Mouse (Mus musculus) adrenal gland, adult 18-20 months (tissue): ENCODE results near the gene Egln3. TPM values are rescaled to one million over a fixed set of nuclear protein-coding genes. Genes with fewer than 3 reads are reported as not detected.

Experiments
- DNase-seq, 2 experiments: peaks; one replicate each; pipeline ENCODE4 v3.0.0; 2021 to 2022; ENCODE audit warnings: low spot score in 2 of 2
- total RNA-seq, 2 experiments: library from RNA; stranded (reverse); gene quantifications; 1 replicate in 1 of 2; 2 replicates in 1 of 2; pipeline ENCODE4 v1.2.3; 2021

Gene Egln3
- total RNA-seq, 2 experiments from 2014 or later, result 7.8 to 11.4 TPM

- DNase-seq, result peak; percentile 16 to 36
These were observed 650 bp downstream of the Egln3 start for GRCm38 (mm10) chr12:54202765-54203655.

GRCm38 (mm10) chr12:54202276-54202675 lies 1.4 kb downstream of the Egln3 start:
- no peak for DNase-seq

- no peak for DNase-seq
These were observed 2.8 kb downstream of the Egln3 start for GRCm38 (mm10) chr12:54200856-54201255.

- DNase-seq, result no peak
These were observed 3.5 kb downstream of the Egln3 start for GRCm38 (mm10) chr12:54200172-54200571.

DNA sequence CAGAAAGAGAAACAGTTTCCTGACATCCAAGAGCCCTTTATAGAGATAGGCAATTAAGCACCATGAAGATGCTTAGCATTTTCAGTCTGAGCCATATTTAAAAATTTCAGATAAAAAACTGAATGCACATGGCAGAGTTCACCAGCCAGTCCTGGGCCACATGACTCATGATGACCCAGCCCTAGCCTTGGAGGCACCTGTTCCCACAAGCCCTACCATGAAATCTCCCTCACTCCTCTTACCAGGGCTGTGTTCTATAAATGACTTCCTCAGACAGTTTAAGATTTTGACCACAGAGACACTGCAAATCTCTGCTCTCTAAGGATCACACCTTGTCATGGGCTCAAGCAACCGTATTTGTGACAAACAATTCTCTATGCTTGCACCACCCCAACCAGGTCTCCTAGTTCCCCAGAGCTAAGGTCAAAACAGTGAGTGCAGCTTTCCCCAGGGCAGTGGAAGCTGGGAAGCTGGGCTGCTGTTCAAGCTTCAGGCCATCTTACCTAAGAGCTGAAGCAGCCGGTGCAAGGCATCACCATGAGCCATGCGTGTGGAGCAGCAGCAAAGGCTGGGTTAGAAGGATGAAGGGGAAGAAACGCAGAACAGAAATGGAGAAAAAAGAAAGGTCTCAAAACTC lies 5.3 kb downstream of the Egln3 start:
- DNase-seq, result no peak

GRCm38 (mm10) chr12:54197849-54198248 lies 5.8 kb downstream of the Egln3 start:
- DNase-seq, result no peak

- DNase-seq, result no peak
These were observed 6.3 kb downstream of the Egln3 start for GRCm38 (mm10) chr12:54197301-54197782.

DNA sequence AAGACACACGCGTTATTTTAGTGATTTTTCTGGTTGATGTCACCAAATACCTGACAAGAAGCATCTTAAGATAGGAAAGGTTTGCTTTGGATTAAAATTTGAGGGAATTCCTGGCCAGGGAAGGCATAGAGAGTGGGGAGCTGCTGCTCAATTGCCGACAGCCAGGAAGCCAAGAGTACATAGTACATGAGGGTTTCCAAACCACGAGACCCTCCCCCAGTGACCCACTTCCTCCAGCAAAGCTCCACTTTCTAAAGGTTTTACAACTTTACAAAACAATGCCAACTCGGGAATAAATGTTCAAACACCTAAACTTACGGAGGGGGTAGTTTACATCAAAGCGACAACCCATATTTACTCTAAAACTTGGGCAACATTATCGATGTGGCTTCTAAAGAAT lies 6.8 kb downstream of the Egln3 start:
- no peak for DNase-seq

DNA sequence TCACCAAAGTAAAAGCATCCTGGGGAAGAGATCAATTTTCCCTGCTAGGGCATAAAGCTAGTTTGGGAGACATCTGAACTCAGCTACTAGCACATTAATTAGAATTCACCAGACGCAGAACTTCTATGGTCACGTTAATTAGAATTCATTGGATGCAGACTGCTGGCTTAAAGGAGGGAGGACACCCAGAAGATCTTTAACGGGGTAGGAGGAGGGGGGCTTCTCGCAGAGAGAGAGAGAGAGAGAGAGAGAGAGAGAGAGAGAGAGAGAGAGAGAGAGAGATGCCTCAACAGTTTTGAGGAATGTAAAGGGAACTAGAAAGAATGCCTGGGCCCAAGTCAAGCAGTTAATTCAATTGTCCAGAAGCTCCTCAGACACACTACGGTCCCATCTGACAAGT lies 9.5 kb downstream of the Egln3 start:
- DNase-seq, result no peak

GRCm38 (mm10) chr12:54192305-54192661 lies 11.4 kb downstream of the Egln3 start:
- no peak for DNase-seq

- DNase-seq, result peak; percentile 76 to 81
These were observed 11.9 kb downstream of the Egln3 start for GRCm38 (mm10) chr12:54191608-54192304.

GRCm38 (mm10) chr12:54191181-54191580 lies 12.5 kb downstream of the Egln3 start:
- no peak for DNase-seq

DNA sequence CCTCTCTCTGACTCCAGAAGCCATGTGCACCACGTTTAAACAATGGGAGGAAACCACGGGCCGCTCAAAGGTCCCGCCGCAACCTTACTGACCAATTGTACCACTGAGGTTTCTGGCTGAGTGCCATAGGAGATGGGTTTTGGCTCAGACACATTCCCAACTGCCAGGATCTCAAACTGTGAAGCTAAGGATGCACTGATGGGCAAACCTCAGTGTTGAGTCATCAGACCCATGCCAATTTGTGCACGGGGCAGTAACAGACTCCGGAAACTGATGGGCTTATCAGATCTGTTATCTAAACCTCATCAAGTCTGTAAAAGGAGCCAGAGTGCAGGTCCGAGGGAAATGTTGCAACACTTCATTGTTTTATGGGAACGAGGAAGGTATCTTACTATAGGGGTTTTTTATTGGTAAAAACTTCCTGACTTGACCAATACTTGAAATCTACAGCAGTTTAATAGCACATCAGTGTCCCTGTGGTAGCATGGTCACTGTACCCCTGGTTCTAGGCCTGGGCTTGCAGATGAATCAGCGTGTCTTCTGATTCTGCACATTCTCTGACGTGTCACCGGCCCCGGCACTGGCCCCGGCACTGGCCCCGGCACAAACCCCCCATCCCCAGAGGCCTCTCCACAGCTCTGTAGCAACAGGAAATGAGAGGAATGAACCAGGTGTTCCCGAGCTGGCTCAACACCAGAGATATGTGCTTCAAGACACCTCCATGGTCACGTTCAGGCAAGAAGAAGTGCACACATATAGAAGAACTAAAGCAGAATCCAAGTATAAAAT lies 15.7 kb downstream of the Egln3 start:
- DNase-seq, result no peak

DNA sequence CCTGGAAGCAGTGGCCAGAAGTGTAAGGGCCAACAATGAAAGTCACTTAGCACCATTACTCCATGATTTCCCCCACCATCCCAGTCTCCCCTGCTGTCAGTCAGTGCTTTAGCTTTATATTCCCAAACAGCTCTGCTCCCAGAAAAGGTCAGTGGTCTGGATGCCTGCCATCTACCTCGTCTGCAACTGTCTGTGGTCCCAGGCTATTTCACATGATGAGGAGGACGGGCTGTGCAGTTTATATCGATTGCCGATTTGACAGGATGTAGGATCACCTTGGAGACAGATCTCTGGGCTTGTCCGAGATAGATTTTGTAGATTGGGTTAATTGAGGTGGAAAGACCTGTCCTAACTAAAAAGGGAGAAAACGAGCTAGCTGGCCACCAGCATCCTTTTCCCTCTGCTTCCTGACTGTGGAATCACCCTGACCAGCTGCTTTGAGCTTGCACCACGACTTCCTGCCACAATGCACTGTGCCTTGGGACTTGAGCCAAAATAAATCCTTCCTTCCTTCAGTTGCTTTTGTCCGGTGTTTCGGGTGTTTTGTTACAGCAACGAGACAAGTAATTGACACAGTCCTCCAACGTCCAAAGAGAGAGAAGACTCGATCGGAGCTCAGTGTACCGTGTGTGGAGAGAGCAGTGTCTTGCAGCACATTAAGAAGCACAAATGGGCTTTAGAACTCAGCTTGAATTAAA lies 16.6 kb downstream of the Egln3 start:
- DNase-seq, result no peak

DNA sequence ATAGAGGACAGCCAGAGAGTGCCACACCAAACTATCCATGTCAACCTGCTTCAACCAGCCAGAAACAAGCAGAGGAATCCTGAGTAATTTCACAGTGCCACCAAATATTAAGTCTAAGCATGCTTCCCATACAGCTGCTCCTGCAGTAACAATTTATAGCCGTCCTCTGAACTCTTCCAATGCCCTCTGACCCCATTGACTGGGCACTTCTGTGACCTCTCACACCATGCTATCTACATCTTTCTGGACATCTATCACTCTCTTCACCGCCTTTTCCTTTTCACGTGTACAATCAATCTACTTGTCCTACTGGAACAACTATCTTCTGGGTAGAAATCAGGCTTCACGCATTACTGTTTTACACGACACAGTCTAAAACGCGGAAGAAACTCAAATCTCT lies 19.4 kb downstream of the Egln3 start:
- DNase-seq, result no peak

GRCm38 (mm10) chr12:54178323-54178722 lies 25.3 kb downstream of the Egln3 start:
- no peak for DNase-seq

DNA sequence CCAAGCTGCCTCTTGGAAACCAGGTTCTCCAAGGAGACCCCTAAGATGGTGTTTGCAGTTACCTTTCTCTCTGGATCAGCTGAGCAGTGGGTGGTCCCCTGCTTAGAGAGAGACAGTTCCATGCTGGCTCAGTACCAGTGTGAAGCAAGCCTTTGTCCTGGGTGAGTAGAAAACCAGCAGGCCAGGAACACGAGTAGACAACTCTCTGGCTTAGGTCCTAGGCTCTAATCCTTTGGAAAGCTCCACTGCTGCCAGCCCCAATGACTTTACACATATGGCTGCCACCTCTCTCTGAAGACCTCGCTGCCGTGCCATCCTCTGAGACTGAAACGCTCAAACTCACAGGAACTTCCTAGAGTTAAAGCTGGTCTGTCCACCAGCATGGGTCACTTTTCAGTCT lies 34.9 kb downstream of the Egln3 start:
- DNase-seq, result no peak

- no peak for DNase-seq
These were observed 35.9 kb downstream of the Egln3 start for GRCm38 (mm10) chr12:54167737-54168136.

GRCm38 (mm10) chr12:54164724-54165050 lies 39.0 kb downstream of the Egln3 start:
- DNase-seq, result no peak

GRCm38 (mm10) chr12:54164040-54164723 lies 39.5 kb downstream of the Egln3 start:
- no peak for DNase-seq
